In genomic region chr10:26664270-26664669, GRCm38 (mm10) we compare ENCODE assay signal across 10 mouse cellular contexts.
"Had no signal": no experiment of that assay in that cellular context is flagged by ENCODE, and none has a peak within 500 bp of the region (broad histone marks: within the 10 kb centered on the region; RNA-seq: fewer than 3 reads in every experiment).

No protein-coding gene starts in this region.

- ATAC-seq: liver, postnatal 0 days; lung, postnatal 0 days had no signal

- DNase-seq: liver, postnatal 0 days; lung, adult 2 months; lung, postnatal 14 days; lung, postnatal 36 days; midbrain, embryonic 14.5 days; right cerebral cortex, postnatal 14 days; thymus, adult 2 months; thymus, postnatal 25 days; thymus, postnatal 4 days had no signal
